Mouse (Mus musculus) embryonic facial prominence, embryonic 11.5 days (tissue): ENCODE measurements around the gene Capn12. TPM values are rescaled to one million over a fixed set of nuclear protein-coding genes. Genes with fewer than 3 reads are reported as not detected.

ENCODE experiments used
- ATAC-seq: fragments of 200-750 bp; cut with Nextera tagmentation; replicated peaks from 2 replicates; pipeline ENCODE4 v1.8.0; 2017; ENCODE audit warnings: low read depth; ENCODE audit not compliant: insufficient number of reproducible peaks, low FRiP score, low TSS enrichment
- DNase-seq: peaks from one replicate; pipeline ENCODE4 v3.0.0-alpha.2; 2015; ENCODE audit warnings: low spot score
- H3K27ac ChIP-seq: fragments of 300-500 bp; sonication (generic); replicated peaks from 2 replicates; pipeline ENCODE4 v1.5.1; 2014; ENCODE audit warnings: mild to moderate bottlenecking, low read depth, low read length, control low read depth
- H3K27me3 ChIP-seq: fragments of 300-500 bp; sonication (generic); 2 replicates; pipeline ENCODE4 v1.6.1; 2014; ENCODE audit warnings: mild to moderate bottlenecking, low read length, moderate library complexity, mixed read lengths; ENCODE audit not compliant: control insufficient read depth, insufficient read depth
- H3K36me3 ChIP-seq: fragments of 300-500 bp; sonication (generic); replicated peaks from 2 replicates; pipeline ENCODE4 v1.6.1; 2014; ENCODE audit warnings: low read depth, mild to moderate bottlenecking, low read length, moderate library complexity, mixed read lengths; ENCODE audit not compliant: control insufficient read depth, insufficient read depth
- H3K4me1 ChIP-seq: fragments of 300-500 bp; sonication (generic); 2 replicates; pipeline ENCODE4 v1.6.1; 2014; ENCODE audit warnings: low read length, mixed read lengths; ENCODE audit not compliant: control insufficient read depth, insufficient read depth
- H3K4me2 ChIP-seq: fragments of 300-500 bp; sonication (generic); 2 replicates; pipeline ENCODE4 v1.6.1; 2014; ENCODE audit warnings: low read depth, mild to moderate bottlenecking, control low read depth, low read length, moderate library complexity
- H3K4me3 ChIP-seq: fragments of 300-500 bp; sonication (generic); 2 replicates; pipeline ENCODE4 v1.5.1; 2014; ENCODE audit warnings: low read depth, low read length, control low read depth
- H3K9ac ChIP-seq: fragments of 300-500 bp; sonication (generic); replicated peaks from 2 replicates; pipeline ENCODE4 v1.6.1; 2014; ENCODE audit warnings: mild to moderate bottlenecking, control low read depth, low read length
- H3K9me3 ChIP-seq: fragments of 300-500 bp; sonication (generic); replicated peaks from 2 replicates; pipeline ENCODE4 v1.6.1; 2016; ENCODE audit warnings: mild to moderate bottlenecking, low read length, inconsistent platforms, mixed read lengths; ENCODE audit not compliant: control insufficient read depth
- WGBS: fragments of 180-500 bp; shearing (Covaris S2); extraction: QIAGEN DNeasy Blood & Tissue Kit; methylation state at CpG from one replicate; pipeline ENCODE4 v1.1.7; 2014; 5-methylcytosine and 5-hydroxymethylcytosine counted together
- polyA plus RNA-seq: library from polyadenylated mRNA; unstranded; fragments of >200 nt; fragmentation: Nextera tagmentation; extraction: Ambion mirVana; gene quantifications from 2 replicates; pipeline ENCODE4 v1.2.1, GENCODE M21; 2014

Capn12 gene
- polyA plus RNA-seq = 0.21 and 0.29 TPM in 2 replicates

- Histone ChIP-seq H3K4me1 (no peaks in the 10 kb centered on the region), H3K9me3 (no peaks in the 10 kb centered on the region), H3K36me3 (no peaks in the 10 kb centered on the region), H3K27ac (no peak within 1 kb of the TSS), H3K4me3 (no peak within 1 kb of the TSS), H3K4me2 (no peak within 1 kb of the TSS), H3K9ac (no peak within 1 kb of the TSS), H3K27me3 (no peaks in the 10 kb centered on the region)
- DNase-seq (no peak), ATAC-seq (no peak)
- WGBS = 39% methylated on average over 13 of the region's 13 CpGs
These were observed at the start of gene Capn12 for GRCm38 (mm10) chr7:28881199-28881598. Capn12 (plus strand) TSS chr7:28881422.

- no peak overlapping the region for H3K27ac ChIP-seq
- no peaks in the 10 kb centered on the region for H3K4me1 ChIP-seq
- no peaks in the 10 kb centered on the region for H3K9me3 ChIP-seq
- H3K4me2 ChIP-seq = no peak overlapping the region
- no peaks in the 10 kb centered on the region for H3K36me3 ChIP-seq
- ATAC-seq (no peak), DNase-seq (no peak)
- H3K4me3 ChIP-seq = no peak overlapping the region
- 66% methylated on average over 6 of the region's 6 CpGs for WGBS
- no peaks in the 10 kb centered on the region for H3K27me3 ChIP-seq
- no peak overlapping the region for H3K9ac ChIP-seq
These were observed 49.1 kb upstream of the Capn12 start for GRCm38 (mm10) chr7:28832137-28832536.

GRCm38 (mm10) chr7:28833723-28834347 lies 47.4 kb upstream of the Capn12 start, which contains the start of gene Lgals4:
Lgals4 (plus strand) TSS chr7:28833854.
- no peak within 1 kb of the TSS for H3K4me3 ChIP-seq
- no peak within 1 kb of the TSS for H3K27ac ChIP-seq
- H3K36me3 ChIP-seq = no peaks in the 10 kb centered on the region
- WGBS = 91% methylated on average over 6 of the region's 6 CpGs
- no peak for ATAC-seq
- DNase-seq = no peak
- no peak within 1 kb of the TSS for H3K9ac ChIP-seq
- H3K9me3 ChIP-seq = no peaks in the 10 kb centered on the region
- no peak within 1 kb of the TSS for H3K4me2 ChIP-seq
- H3K27me3 ChIP-seq = no peaks in the 10 kb centered on the region
- no peaks in the 10 kb centered on the region for H3K4me1 ChIP-seq

DNA sequence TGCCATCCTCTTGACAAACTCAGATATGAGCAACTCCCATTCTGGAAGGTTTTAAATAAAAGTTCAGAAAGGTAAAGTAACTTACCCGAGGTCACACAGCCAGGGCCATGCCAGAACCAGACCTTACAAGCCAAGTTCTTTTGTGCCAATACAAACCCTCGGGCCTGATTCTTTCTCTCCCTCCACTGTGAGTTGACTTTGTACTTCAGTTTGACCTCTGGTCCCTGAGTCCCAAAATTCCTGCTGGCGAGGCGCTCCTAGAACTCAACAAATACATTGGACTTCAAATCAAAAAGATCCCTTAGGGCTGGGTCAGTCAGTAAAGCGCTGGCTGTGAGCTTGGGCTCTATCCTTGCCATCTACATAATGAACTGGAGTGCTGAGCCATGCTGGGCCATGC lies 44.3 kb upstream of the Capn12 start:
- Histone ChIP-seq H3K27me3 (no peaks in the 10 kb centered on the region), H3K4me3 (no peak overlapping the region), H3K36me3 (no peaks in the 10 kb centered on the region), H3K9ac (no peak overlapping the region), H3K9me3 (no peaks in the 10 kb centered on the region), H3K4me1 (no peaks in the 10 kb centered on the region), H3K27ac (no peak overlapping the region), H3K4me2 (no peak overlapping the region)
- ATAC-seq (no peak), DNase-seq (no peak)
- 83% methylated on average over 5 of the region's 5 CpGs for WGBS

- ATAC-seq = no peak
- 79% methylated on average over 9 of the region's 9 CpGs for WGBS
- H3K9me3 ChIP-seq = no peaks in the 10 kb centered on the region
These were observed 42.9 kb upstream of the Capn12 start for GRCm38 (mm10) chr7:28838331-28838730.

GRCm38 (mm10) chr7:28847273-28847672 lies 33.9 kb upstream of the Capn12 start:
- Histone ChIP-seq H3K27ac (no peak overlapping the region), H3K9me3 (no peaks in the 10 kb centered on the region), H3K27me3 (no peaks in the 10 kb centered on the region), H3K4me1 (no peaks in the 10 kb centered on the region), H3K9ac (no peak overlapping the region), H3K4me3 (no peak overlapping the region), H3K4me2 (no peak overlapping the region), H3K36me3 (no peaks in the 10 kb centered on the region)
- WGBS = 70% methylated on average over 1 of the region's 1 CpGs
- DNase-seq (no peak), ATAC-seq (no peak)

More at GRCm38 (mm10) chr7:28838331-28838730, 42.9 kb upstream of the Capn12 start:
- Histone ChIP-seq H3K4me2 (no peak overlapping the region), H3K27me3 (no peaks in the 10 kb centered on the region), H3K4me3 (no peak overlapping the region), H3K9ac (no peak overlapping the region), H3K4me1 (no peaks in the 10 kb centered on the region), H3K36me3 (no peaks in the 10 kb centered on the region), H3K27ac (no peak overlapping the region)
- DNase-seq = no peak

DNA sequence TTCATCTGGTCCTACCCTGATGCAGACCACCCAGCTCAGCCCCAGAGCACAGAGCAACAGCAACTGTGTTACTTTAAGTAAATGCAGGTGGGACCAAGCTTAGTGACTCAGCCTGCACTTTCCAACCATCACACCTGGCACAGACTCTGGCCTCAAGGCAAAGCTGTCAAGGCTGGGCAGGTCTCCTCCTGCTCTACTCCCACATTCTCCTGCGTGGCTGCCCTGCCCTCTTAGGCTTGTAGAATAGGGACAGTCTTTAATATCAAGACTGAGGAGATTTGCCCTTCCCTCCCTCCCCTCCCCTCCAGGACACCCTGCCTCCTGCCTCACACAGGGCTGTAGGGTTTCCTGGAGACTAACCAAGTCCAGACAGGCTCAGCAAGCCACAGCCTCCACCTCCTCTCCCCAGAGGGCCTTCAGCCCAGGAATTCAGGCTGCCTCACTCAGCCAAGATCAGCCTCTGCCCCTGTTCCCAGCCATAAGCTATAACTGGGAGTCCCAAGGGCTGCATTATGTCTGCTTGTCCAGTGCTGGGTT lies 31.5 kb upstream of the Capn12 start:
- H3K27ac ChIP-seq = no peak overlapping the region

DNA sequence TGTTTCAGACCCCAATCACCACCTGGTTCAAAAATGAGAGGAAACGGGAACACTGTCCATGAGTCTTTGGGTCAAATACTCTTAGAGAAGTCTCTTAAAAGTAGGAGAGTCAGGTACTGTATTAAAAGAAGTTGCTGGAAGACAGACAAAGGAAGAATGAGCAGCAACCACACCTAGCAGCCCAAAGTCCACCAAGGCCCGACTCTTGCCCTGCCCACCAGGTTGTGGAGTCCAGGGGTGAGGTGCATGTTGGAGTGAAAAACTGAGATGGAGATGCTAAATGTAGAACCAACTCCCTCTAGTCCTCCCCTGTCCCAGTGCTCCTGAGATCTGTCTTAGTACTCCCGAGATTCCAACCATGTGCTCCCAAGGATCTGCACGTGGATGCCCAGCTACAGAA lies 30.6 kb upstream of the Capn12 start:
- DNase-seq (no peak), ATAC-seq (no peak)
- Histone ChIP-seq H3K27ac (no peak overlapping the region), H3K9me3 (no peaks in the 10 kb centered on the region), H3K4me2 (no peak overlapping the region), H3K4me1 (no peaks in the 10 kb centered on the region), H3K36me3 (no peaks in the 10 kb centered on the region), H3K9ac (no peak overlapping the region), H3K4me3 (no peak overlapping the region), H3K27me3 (no peaks in the 10 kb centered on the region)
- 84% methylated on average over 4 of the region's 4 CpGs for WGBS

More for the DNA sequence above, 31.5 kb upstream of the Capn12 start:
- ATAC-seq (peak; percentile 73; the same call in 1 of the 2 replicates), DNase-seq (peak; percentile 57)
- Histone ChIP-seq H3K27me3 (no peaks in the 10 kb centered on the region), H3K9ac (peak overlapping the region; percentile 3; the same call in 1 of the 2 replicates), H3K4me2 (no peak overlapping the region), H3K4me3 (no peak overlapping the region), H3K4me1 (no peaks in the 10 kb centered on the region), H3K36me3 (no peaks in the 10 kb centered on the region), H3K9me3 (no peaks in the 10 kb centered on the region)
- WGBS = 23% methylated on average over 1 of the region's 1 CpGs
